In the genomic region with DNA sequence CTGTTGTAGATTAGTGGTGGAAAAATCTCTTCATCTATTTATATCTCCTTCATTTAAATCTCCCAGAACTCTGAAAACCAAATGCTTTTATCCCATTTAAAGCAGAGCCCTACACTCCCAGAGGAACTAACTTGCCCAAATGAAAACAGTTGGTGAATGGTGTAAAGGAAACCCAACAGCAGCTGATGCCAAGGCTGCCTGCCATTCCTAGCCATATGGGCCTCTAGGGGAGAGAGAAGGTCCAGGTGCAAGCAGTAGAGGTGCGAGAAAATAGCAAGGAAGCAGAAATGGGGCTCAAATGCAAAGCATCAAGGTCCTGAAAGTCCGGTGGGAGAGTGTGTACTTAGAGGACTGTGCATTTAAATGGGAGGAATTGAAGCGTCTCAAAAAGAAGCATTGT, we compare ENCODE assay signal across 14 mouse cellular contexts. TPM values are rescaled to one million over a fixed set of nuclear protein-coding genes. Genes with fewer than 3 reads are reported as not detected.
DNase-seq lines count a peak whose midpoint lies in the region; ATAC-seq lines count a peak whose summit lies in the region.
"Had no signal": no experiment of that assay in that cellular context is flagged by ENCODE, and none has a peak within 500 bp of the region (broad histone marks: within the 10 kb centered on the region; RNA-seq: fewer than 3 reads in every experiment).

No protein-coding gene starts in this region.

- no peak overlapping the region for H3K27ac ChIP-seq in hindbrain, embryonic 14.5 days
- H3K27ac ChIP-seq in hindbrain, embryonic 10.5 days: no peak overlapping the region
- H3K27ac ChIP-seq: embryonic facial prominence, embryonic 13.5 days; limb, embryonic 15.5 days; lung, embryonic 15.5 days had no signal

- no peak for DNase-seq in hindbrain, embryonic 14.5 days (ENCODE audit: low spot score)
- no peak for DNase-seq in hindbrain, embryonic 10.5 days (ENCODE audit: low spot score)
- peak; percentile 35 for DNase-seq in right cerebral cortex, postnatal 25 days
- no peak for DNase-seq in right cerebral cortex, adult 2 months (ENCODE audit: low spot score in 2 of 2)
- peak; percentile 78 to 82 for DNase-seq in cerebellum, postnatal 25 days
- peak; percentile 9 for DNase-seq in retina, postnatal 1 day
- DNase-seq in gastrocnemius, adult 8-10 months (ENCODE audit: low spot score in 2 of 2): no peak
- DNase-seq: heart, postnatal 36 days; kidney, adult 8-10 months had no signal

- ATAC-seq in hindbrain, embryonic 14.5 days (ENCODE audit: low FRiP score): peak; percentile 37; the same call in 1 of the 2 replicates
- no peak for ATAC-seq in CD4-positive, CD25-positive, alpha-beta regulatory T cell, adult 4 months

- 47% methylated on average over 3 of the region's 3 CpGs for WGBS in hindbrain, embryonic 14.5 days
- 62% methylated on average over 3 of the region's 3 CpGs for WGBS in hindbrain, embryonic 10.5 days

- no peak overlapping the region for H3K9ac ChIP-seq in hindbrain, embryonic 14.5 days
- H3K9ac ChIP-seq: embryonic facial prominence, embryonic 13.5 days; limb, embryonic 15.5 days; lung, embryonic 15.5 days had no signal

- H3K9me3 ChIP-seq in hindbrain, embryonic 14.5 days (ENCODE audit: control insufficient read depth, low read length): no peaks in the 10 kb centered on the region
- H3K9me3 ChIP-seq in hindbrain, embryonic 10.5 days: no peaks in the 10 kb centered on the region
- H3K9me3 ChIP-seq: embryonic facial prominence, embryonic 13.5 days; limb, embryonic 15.5 days; lung, embryonic 15.5 days had no signal

- H3K27me3 ChIP-seq in hindbrain, embryonic 14.5 days (ENCODE audit: control insufficient read depth, insufficient read depth, low read length): no peaks in the 10 kb centered on the region
- H3K27me3 ChIP-seq in hindbrain, embryonic 10.5 days (ENCODE audit: insufficient read depth, poor library complexity, severe bottlenecking): no peaks in the 10 kb centered on the region
- H3K27me3 ChIP-seq: embryonic facial prominence, embryonic 13.5 days; limb, embryonic 15.5 days; lung, embryonic 15.5 days had no signal

- no peak overlapping the region for H3K4me2 ChIP-seq in hindbrain, embryonic 14.5 days (replicated peaks)
- H3K4me2 ChIP-seq: embryonic facial prominence, embryonic 13.5 days; limb, embryonic 15.5 days; lung, embryonic 15.5 days had no signal

- no peaks in the 10 kb centered on the region for H3K36me3 ChIP-seq in hindbrain, embryonic 14.5 days (replicated peaks; ENCODE audit: control insufficient read depth, insufficient read depth)
- no peaks in the 10 kb centered on the region for H3K36me3 ChIP-seq in hindbrain, embryonic 10.5 days
- H3K36me3 ChIP-seq: embryonic facial prominence, embryonic 13.5 days; limb, embryonic 15.5 days; lung, embryonic 15.5 days had no signal

- H3K4me1 ChIP-seq in hindbrain, embryonic 14.5 days (replicated peaks; ENCODE audit: control insufficient read depth, insufficient read depth, low read length): no peaks in the 10 kb centered on the region
- no peaks in the 10 kb centered on the region for H3K4me1 ChIP-seq in hindbrain, embryonic 10.5 days (replicated peaks)
- H3K4me1 ChIP-seq: embryonic facial prominence, embryonic 13.5 days; limb, embryonic 15.5 days; lung, embryonic 15.5 days had no signal

- H3K4me3 ChIP-seq in hindbrain, embryonic 14.5 days (replicated peaks; ENCODE audit: low read length): no peak overlapping the region
- H3K4me3 ChIP-seq in hindbrain, embryonic 10.5 days: no peak overlapping the region
- H3K4me3 ChIP-seq: embryonic facial prominence, embryonic 13.5 days; limb, embryonic 15.5 days; lung, embryonic 15.5 days had no signal

RNA-seq across cellular contexts. Expression of a gene that starts 44.2 kb away (rescaled TPM):
- polyA plus RNA-seq in hindbrain, embryonic 14.5 days (2014; fragmentation: Nextera tagmentation; extraction: Ambion mirVana): 0.79 and 1.4 TPM in 2 replicates
- 1.3 and 1.7 TPM in 2 replicates for polyA plus RNA-seq in hindbrain, embryonic 10.5 days (2016; fragmentation: Nextera tagmentation; extraction: Ambion mirVana)
- polyA plus RNA-seq in CD4-positive, CD25-positive, alpha-beta regulatory T cell, adult 4 months (2017; shearing (Covaris generic)): under 1 TPM in 1 of 2 experiments, not detected in 1; 0.13 TPM
- total RNA-seq in gastrocnemius, adult 8-10 months (2022): under 1 TPM in 2 of 4 experiments, not detected in 2; 0.08 to 0.10 TPM
- total RNA-seq: megakaryocyte, adult 5-6 weeks had no signal

Comparison
In these comparisons a context has a peak if more than half of its experiments do, and no peak if none do; other contexts are left out.
1. DNase-seq: peak in right cerebral cortex, postnatal 25 days (single experiment), cerebellum, postnatal 25 days (2 of 2) and retina, postnatal 1 day (single experiment); none in hindbrain, embryonic 14.5 days (single experiment), hindbrain, embryonic 10.5 days (single experiment), right cerebral cortex, adult 2 months (0 of 2) and gastrocnemius, adult 8-10 months (0 of 2).